Mouse (Mus musculus) liver, embryonic 14.5 days (tissue): ENCODE measurements around the gene Crygf.
"Not testable (repeated sequence)": the region's sequence is repeated elsewhere in the genome, so short reads cannot be mapped to it uniquely, and the experiment has no call there.

Experiments
- CTCF ChIP-seq: IDR thresholded peaks from 2 replicates; pipeline ENCODE4 v1.5.1; 2016; ENCODE audit warnings: antibody characterized with exemption, low read depth, control low read depth
- EP300 ChIP-seq: IDR thresholded peaks from 2 replicates; pipeline ENCODE4 v1.6.1; 2016; ENCODE audit warnings: antibody characterized with exemption, low read depth

GRCm38 (mm10) chr1:65926696-65927095 is 376 bp downstream of the Crygf start:
- TF ChIP-seq EP300, CTCF: not testable (repeated sequence)
